Mouse (Mus musculus) C2C12 (cell line): ENCODE results near the gene Mgat4b.

Experiments used
- CEBPB ChIP-seq: IDR thresholded peaks from one replicate; pipeline ENCODE4 v1.6.1; 2011; ENCODE audit warnings: low read depth, mild to moderate bottlenecking, control low read depth, moderate library complexity
- CTCF ChIP-seq: IDR thresholded peaks from one replicate; pipeline ENCODE4 v1.5.1; 2011; ENCODE audit not compliant: control insufficient read depth, insufficient read depth, insufficient read length
- USF1 ChIP-seq: IDR thresholded peaks from one replicate; pipeline ENCODE4 v1.6.1; 2011; ENCODE audit warnings: low read depth, mild to moderate bottlenecking, control low read depth, moderate library complexity

GRCm38 (mm10) chr11:50200613-50201012, 10.1 kb upstream of the Mgat4b start:
- no peak for TF ChIP-seq CTCF
- no peak for TF ChIP-seq USF1
- TF ChIP-seq CEBPB: peak; percentile 10
